ENCODE assay signal across 20 mouse cellular contexts in genomic region chr4:152467951-152468350, GRCm38 (mm10). TPM values are rescaled to one million over a fixed set of nuclear protein-coding genes. Genes with fewer than 3 reads are reported as not detected.
DNase-seq lines count a peak whose midpoint lies in the region; ATAC-seq and TF ChIP-seq lines count a peak whose summit lies in the region.
"Had no signal": no experiment of that assay in that cellular context is flagged by ENCODE, and none has a peak within 500 bp of the region (broad histone marks: within the 10 kb centered on the region; RNA-seq: fewer than 3 reads in every experiment).

No protein-coding gene starts in this region.

- H3K4me1 ChIP-seq in hindbrain, embryonic 14.5 days (replicated peaks; ENCODE audit: control insufficient read depth, insufficient read depth, low read length), result peaks cover 5% of the 10 kb centered on the region; the same call in 1 of the 2 replicates
- peaks cover 5% of the 10 kb centered on the region for H3K4me1 ChIP-seq in hindbrain, embryonic 10.5 days (replicated peaks)
- H3K4me1 ChIP-seq: embryonic facial prominence, embryonic 12.5 days; intestine, embryonic 15.5 days; liver, embryonic 13.5 days had no signal

- H3K27ac ChIP-seq in hindbrain, embryonic 14.5 days, result no peak overlapping the region
- no peak overlapping the region for H3K27ac ChIP-seq in hindbrain, embryonic 10.5 days
- peak overlapping the region; percentile 89 for H3K27ac ChIP-seq in layer of hippocampus, adult 2 months
- H3K27ac ChIP-seq: embryonic facial prominence, embryonic 12.5 days; heart, adult 2 months; intestine, embryonic 15.5 days; liver, embryonic 13.5 days; neural tube, embryonic 12.5 days had no signal

- intact Hi-C loops in left cerebral cortex, postnatal 36 days (cut with DNase I), result no loop called here

- peak; percentile 15; the same call in 1 of the 2 replicates for TF ChIP-seq CTCF in layer of hippocampus, adult 2 months (conservative IDR thresholded peaks at IDR 0.05)

- no peak overlapping the region for H3K4me2 ChIP-seq in hindbrain, embryonic 14.5 days (replicated peaks)
- H3K4me2 ChIP-seq: embryonic facial prominence, embryonic 12.5 days; intestine, embryonic 15.5 days; liver, embryonic 13.5 days; lung, embryonic 14.5 days; neural tube, embryonic 12.5 days had no signal

- no peaks in the 10 kb centered on the region for H3K27me3 ChIP-seq in hindbrain, embryonic 14.5 days (ENCODE audit: control insufficient read depth, insufficient read depth, low read length)
- no peaks in the 10 kb centered on the region for H3K27me3 ChIP-seq in hindbrain, embryonic 10.5 days (ENCODE audit: insufficient read depth, poor library complexity, severe bottlenecking)
- H3K27me3 ChIP-seq: embryonic facial prominence, embryonic 12.5 days; intestine, embryonic 15.5 days; liver, embryonic 13.5 days; neural tube, embryonic 12.5 days had no signal

- H3K9me3 ChIP-seq in hindbrain, embryonic 14.5 days (ENCODE audit: control insufficient read depth, low read length), result no peaks in the 10 kb centered on the region
- peaks cover 14% of the 10 kb centered on the region for H3K9me3 ChIP-seq in hindbrain, embryonic 10.5 days
- H3K9me3 ChIP-seq: intestine, embryonic 15.5 days; liver, embryonic 13.5 days had no signal

- WGBS in hindbrain, embryonic 14.5 days, result 77% methylated on average over 6 of the region's 6 CpGs
- 84% methylated on average over 6 of the region's 6 CpGs for WGBS in hindbrain, embryonic 10.5 days

- H3K4me3 ChIP-seq in hindbrain, embryonic 14.5 days (replicated peaks; ENCODE audit: low read length), result no peak overlapping the region
- no peak overlapping the region for H3K4me3 ChIP-seq in hindbrain, embryonic 10.5 days
- no peak overlapping the region for H3K4me3 ChIP-seq in layer of hippocampus, adult 2 months
- H3K4me3 ChIP-seq: embryonic facial prominence, embryonic 12.5 days; erythroblast, embryonic 14.5 days; heart, adult 2 months; intestine, embryonic 15.5 days; liver, embryonic 13.5 days; neural tube, embryonic 12.5 days had no signal

- H3K9ac ChIP-seq in hindbrain, embryonic 14.5 days, result no peak overlapping the region
- H3K9ac ChIP-seq: embryonic facial prominence, embryonic 12.5 days; intestine, embryonic 15.5 days; liver, embryonic 13.5 days; lung, embryonic 14.5 days; neural tube, embryonic 12.5 days had no signal

- no peak for DNase-seq in hindbrain, embryonic 14.5 days (ENCODE audit: low spot score)
- no peak for DNase-seq in hindbrain, embryonic 10.5 days (ENCODE audit: low spot score)
- peak; percentile 59 to 61 for DNase-seq in left cerebral cortex, postnatal 36 days (ENCODE audit: low spot score in 2 of 2)
- no peak for DNase-seq in left cerebral cortex, adult 8-10 months (ENCODE audit: low spot score in 2 of 2)
- DNase-seq in layer of hippocampus, adult 2 months (ENCODE audit: low spot score in 2 of 2), result peak; percentile 80 to 88
- DNase-seq in layer of hippocampus, postnatal 10 days (ENCODE audit: low spot score in 2 of 2), result peak; percentile 75 to 80
- DNase-seq in kidney, adult 11 months, result no peak
- DNase-seq: adrenal gland, adult 2 months; cerebellum, adult 8-10 months; gastrocnemius, postnatal 14 days; heart, adult 2 months; kidney, postnatal 4 days; liver, embryonic 13.5 days; lung, embryonic 14.5 days; lung, postnatal 36 days; thymus, postnatal 36 days had no signal

- no peaks in the 10 kb centered on the region for H3K36me3 ChIP-seq in hindbrain, embryonic 14.5 days (replicated peaks; ENCODE audit: control insufficient read depth, insufficient read depth)
- H3K36me3 ChIP-seq in hindbrain, embryonic 10.5 days, result peaks cover 13% of the 10 kb centered on the region; the same call in 1 of the 2 replicates
- H3K36me3 ChIP-seq: embryonic facial prominence, embryonic 12.5 days; intestine, embryonic 15.5 days; liver, embryonic 13.5 days; neural tube, embryonic 12.5 days had no signal

- ATAC-seq in hindbrain, embryonic 14.5 days (ENCODE audit: low FRiP score), result 0 out of 2 replicates have a peak, but pooled peaks have one; percentile 15
- ATAC-seq: intestine, embryonic 15.5 days had no signal

RNA-seq across cellular contexts. Expression of gene Nphp4, which starts 8.6 kb away (rescaled TPM):
- 6.2 and 6.6 TPM in 2 replicates for polyA plus RNA-seq in hindbrain, embryonic 14.5 days (2014; fragmentation: Nextera tagmentation; extraction: Ambion mirVana)
- polyA plus RNA-seq in hindbrain, embryonic 10.5 days (2016; fragmentation: Nextera tagmentation; extraction: Ambion mirVana), result 7.3 and 9.9 TPM in 2 replicates
- 10 to 100 TPM; 18.2 to 20.3 TPM for total RNA-seq in left cerebral cortex, postnatal 36 days (2021)
- total RNA-seq in left cerebral cortex, adult 8-10 months (2022), result 10 to 100 TPM; 19.9 to 25.5 (median 22.3) TPM
- total RNA-seq in layer of hippocampus, adult 2 months (2021), result 10 to 100 TPM; 28.3 to 29.7 TPM
- total RNA-seq in layer of hippocampus, postnatal 10 days (2021), result 10 to 100 TPM; 21.3 to 22.4 TPM

RNA-seq across cellular contexts. Expression of gene Kcnab2, which starts 9.7 kb away (rescaled TPM):
- polyA plus RNA-seq in hindbrain, embryonic 14.5 days (2014; fragmentation: Nextera tagmentation; extraction: Ambion mirVana), result 19.6 and 23.7 TPM in 2 replicates
- polyA plus RNA-seq in hindbrain, embryonic 10.5 days (2016; fragmentation: Nextera tagmentation; extraction: Ambion mirVana), result 11.6 and 16.0 TPM in 2 replicates
- total RNA-seq in left cerebral cortex, postnatal 36 days (2021), result 100 to 1,000 TPM; 380 to 388 TPM
- total RNA-seq in left cerebral cortex, adult 8-10 months (2022), result 100 to 1,000 TPM; 396 to 420 (median 413) TPM
- total RNA-seq in layer of hippocampus, adult 2 months (2021), result 100 to 1,000 TPM; 740 to 785 TPM
- total RNA-seq in layer of hippocampus, postnatal 10 days (2021), result 100 to 1,000 TPM; 233 to 258 TPM

Comparison
In these comparisons a context has a peak if more than half of its experiments do, and no peak if none do; other contexts are left out.
1. DNase-seq: peak in left cerebral cortex, postnatal 36 days (2 of 2), layer of hippocampus, adult 2 months (2 of 2) and layer of hippocampus, postnatal 10 days (2 of 2); none in hindbrain, embryonic 14.5 days (single experiment), hindbrain, embryonic 10.5 days (single experiment), left cerebral cortex, adult 8-10 months (0 of 2) and kidney, adult 11 months (single experiment).